Mouse (Mus musculus): ENCODE results near the gene Syne2.

DNA sequence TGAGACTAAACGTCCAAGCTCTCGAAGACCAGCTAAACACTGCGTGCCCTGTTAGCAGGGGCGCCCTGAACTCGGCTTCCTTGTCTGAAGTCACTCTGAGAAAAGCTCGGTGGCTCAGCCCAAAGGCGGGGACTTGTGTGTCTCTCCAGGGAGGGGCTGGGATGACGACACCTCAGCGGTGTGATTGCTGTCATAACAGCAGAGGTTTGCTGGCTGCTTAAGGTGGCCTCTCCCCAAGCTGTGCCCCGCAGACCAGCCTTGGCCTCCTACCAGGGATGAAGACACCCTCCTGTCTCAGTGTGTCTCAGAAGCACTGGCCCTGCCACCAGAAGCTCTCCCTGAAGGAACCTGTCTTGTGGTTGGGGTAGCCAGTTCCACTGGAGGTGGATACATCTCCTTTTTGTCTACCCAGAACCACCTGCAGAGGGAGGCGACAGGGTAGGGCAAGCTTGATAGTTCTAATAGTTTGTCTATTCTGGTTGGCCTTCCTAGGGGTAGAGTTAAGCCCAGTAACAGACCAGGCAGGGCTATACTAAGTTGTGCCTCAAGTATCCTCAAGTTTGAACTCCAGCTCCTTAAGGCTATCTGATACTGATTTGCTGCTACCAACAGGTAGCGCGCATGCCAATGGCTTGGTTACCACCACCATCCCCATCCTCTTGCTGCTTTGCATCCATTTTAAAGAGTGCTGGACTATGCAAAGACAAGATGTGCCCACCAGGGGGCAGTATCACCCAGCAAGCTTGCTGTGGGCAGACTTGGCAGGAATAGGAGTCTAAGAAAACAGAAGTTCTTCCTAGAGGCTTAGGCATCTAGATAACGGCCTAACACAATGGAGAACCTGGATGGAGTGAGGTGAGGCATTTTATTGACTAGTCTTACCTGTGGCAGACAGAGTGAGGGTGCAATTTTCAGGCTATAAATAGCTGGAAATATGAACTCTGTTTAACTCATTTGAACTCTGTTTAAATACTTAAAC, 198.5 kb downstream of the Syne2 start:
- no peak for TF ChIP-seq MAFK (IDR thresholded peaks at IDR 0.05; ENCODE audit: insufficient read depth, low read depth, low read length)
- no peak; the same call in 1 of the 2 replicates for TF ChIP-seq ZC3H11A (IDR thresholded peaks at IDR 0.05; ENCODE audit: borderline replicate concordance, low read depth, low read length)
- no peak for TF ChIP-seq HCFC1 (IDR thresholded peaks at IDR 0.05; ENCODE audit: borderline replicate concordance, insufficient read depth, low read length)
- no peak for TF ChIP-seq ZNF384 (IDR thresholded peaks at IDR 0.05; ENCODE audit: low read depth, low read length)

Data from ES-E14 (cell line).